Mouse (Mus musculus): ENCODE results near the gene Brd2.

DNA sequence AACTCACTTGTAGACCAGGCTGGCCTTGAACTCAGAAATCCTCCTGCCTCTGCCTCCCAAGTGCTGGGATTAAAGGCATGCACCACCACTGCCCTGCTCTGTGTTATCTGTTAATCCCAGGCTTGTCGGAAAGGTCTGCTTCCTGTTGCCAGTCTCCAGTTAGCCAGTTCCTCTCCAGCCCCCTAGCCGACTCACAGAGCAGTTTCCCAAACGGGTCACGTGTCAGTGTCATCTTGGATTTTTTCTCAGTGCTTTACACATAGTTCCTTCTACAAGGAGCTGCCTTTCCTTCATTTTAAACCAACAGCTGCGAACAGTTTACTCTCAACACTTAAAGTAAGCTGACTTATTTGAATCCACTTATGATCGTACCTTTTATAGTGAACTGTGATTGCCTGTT is 2.2 kb upstream of the Brd2 start:
- TF ChIP-seq GATA1 (IDR thresholded peaks at IDR 0.05; ENCODE audit: borderline replicate concordance, low read length) (no peak), FLI1 (IDR thresholded peaks at IDR 0.05; ENCODE audit: low read length) (no peak)
